Mouse (Mus musculus) heart, postnatal 0 days (tissue): ENCODE results near the gene Ckb.

Source experiments
- CTCF ChIP-seq: IDR thresholded peaks from 2 replicates; pipeline ENCODE4 v1.5.1; 2016; ENCODE audit warnings: antibody characterized with exemption, control low read depth, low read depth
- EP300 ChIP-seq: IDR thresholded peaks from 2 replicates; pipeline ENCODE4 v1.6.1; 2016; ENCODE audit warnings: antibody characterized with exemption, low read depth

- TF ChIP-seq EP300 (no peak), CTCF (no peak)
These were observed 26.3 kb upstream of the Ckb start for GRCm38 (mm10) chr12:111698346-111698913.
